Mouse (Mus musculus) G1E (cell line): ENCODE data around the gene Gabrp. TPM values are rescaled to one million over a fixed set of nuclear protein-coding genes. Genes with fewer than 3 reads are reported as not detected.
A peak's percentile ranks its signal among the peaks of the same experiment; 100 is the strongest.

Experiments
- ATAC-seq: 2 replicates; pipeline ENCODE4 v1.8.0; 2016; ENCODE audit warnings: mild to moderate bottlenecking; ENCODE audit not compliant: insufficient number of reproducible peaks, poor library complexity, low FRiP score, severe bottlenecking; ENCODE audit errors: extremely low read depth
- DNase-seq: peaks from one replicate; pipeline ENCODE4 v3.0.0; 2012; ENCODE audit warnings: low spot score
- H3K27me3 ChIP-seq: 2 replicates; pipeline ENCODE4 v1.6.1; 2012; ENCODE audit warnings: mild to moderate bottlenecking, low read length, inconsistent platforms; ENCODE audit not compliant: insufficient read depth
- H3K36me3 ChIP-seq: replicated peaks from 2 replicates; pipeline ENCODE3; 2012; ENCODE audit warnings: mild to moderate bottlenecking, inconsistent platforms
- H3K4me1 ChIP-seq: 2 replicates; pipeline ENCODE4 v1.6.1; 2012; ENCODE audit warnings: low read depth, low read length, inconsistent platforms, mixed read lengths; ENCODE audit not compliant: insufficient read depth
- H3K4me3 ChIP-seq: 2 replicates; pipeline ENCODE4 v1.5.1; 2012; ENCODE audit warnings: low read depth, mild to moderate bottlenecking, inconsistent platforms, low read length, moderate library complexity, mixed read lengths
- H3K9me3 ChIP-seq: replicated peaks from 2 replicates; pipeline ENCODE4 v1.6.1; 2012; ENCODE audit warnings: inconsistent platforms
- CTCF ChIP-seq: IDR thresholded peaks from 2 replicates; pipeline ENCODE4 v1.5.1; 2012; ENCODE audit warnings: low read depth, low read length, inconsistent platforms, mixed read lengths
- GATA1 ChIP-seq: IDR thresholded peaks from 2 replicates; pipeline ENCODE4 v1.6.1; 2012; ENCODE audit warnings: borderline replicate concordance, low read length, inconsistent platforms, mixed read lengths
- GATA2 ChIP-seq: IDR thresholded peaks from 2 replicates; pipeline ENCODE4 v1.6.1; 2012; ENCODE audit warnings: low read depth, low read length, inconsistent platforms, borderline replicate concordance
- POLR2AphosphoS5 ChIP-seq: IDR thresholded peaks from 2 replicates; pipeline ENCODE4 v1.6.1; 2012; ENCODE audit warnings: low read depth, low read length, inconsistent platforms; ENCODE audit not compliant: insufficient replicate concordance
- TAL1 ChIP-seq: conservative IDR thresholded peaks from 2 replicates; pipeline ENCODE4 v1.6.1; 2012; ENCODE audit warnings: low read depth, low read length, inconsistent platforms, mixed read lengths
- polyA plus RNA-seq: library from polyadenylated mRNA; stranded (reverse); fragments of >175 nt; gene quantifications from 2 replicates; pipeline ENCODE4 v1.2.3, GENCODE M21; 2012
- total RNA-seq, 2 experiments: library from RNA; stranded (forward) in 1 of 2; stranded (reverse) in 1 of 2; fragments of 200-1000 nt in 1 of 2; fragments of >200 nt in 1 of 2; fragmentation: Nextera tagmentation in 1 of 2; gene quantifications; 2 replicates each; pipeline ENCODE4 v1.2.3; 2014 to 2017

The Gabrp gene
- total and polyA plus RNA-seq, 3 experiments: 0.05 TPM; not detected in 2

GRCm38 (mm10) chr11:33512854-33513375, 65.8 kb downstream of the Gabrp start:
- ATAC-seq: peak; percentile 95
- Histone ChIP-seq H3K36me3 (peaks cover under 1% of the 10 kb centered on the region), H3K27me3 (no peaks in the 10 kb centered on the region), H3K4me1 (0 out of 2 replicates have a peak, but pooled peaks cover 8% of the 10 kb centered on the region), H3K9me3 (peaks cover 13% of the 10 kb centered on the region), H3K4me3 (peak overlapping the region; percentile 78)
- DNase-seq: peak; percentile 51
- TF ChIP-seq TAL1 (no peak), POLR2AphosphoS5 (no peak), GATA2 (no peak), CTCF (no peak), GATA1 (no peak)

GRCm38 (mm10) chr11:33509401-33509800, 69.4 kb downstream of the Gabrp start:
- Histone ChIP-seq H3K4me3 (no peak overlapping the region), H3K27me3 (no peaks in the 10 kb centered on the region), H3K36me3 (peaks cover 4% of the 10 kb centered on the region), H3K9me3 (peaks cover 13% of the 10 kb centered on the region), H3K4me1 (0 out of 2 replicates have a peak, but pooled peaks cover 8% of the 10 kb centered on the region)
- DNase-seq (no peak), ATAC-seq (no peak)
- TF ChIP-seq TAL1: no peak
- TF ChIP-seq GATA2: no peak
- no peak for TF ChIP-seq POLR2AphosphoS5
- no peak for TF ChIP-seq GATA1
- TF ChIP-seq CTCF: no peak

Other genes with a start within 250 kb of the Gabrp start
- gene Ranbp17, start 65.2 kb downstream of the Gabrp start, total RNA-seq (2014; fragmentation: Nextera tagmentation): 5.6 and 8.0 TPM in 2 replicates
- 6.2 and 6.7 TPM in 2 replicates for gene Ranbp17, start 65.2 kb downstream of the Gabrp start, total RNA-seq (2017)
- 0.51 TPM in 2 replicates for gene Ranbp17, start 65.2 kb downstream of the Gabrp start, polyA plus RNA-seq
- gene D130052B06Rik, start 20.3 kb upstream of the Gabrp start, total RNA-seq (2014; fragmentation: Nextera tagmentation): not detected in 2 replicates
- 0.11 TPM in 1 of 2 replicates, not detected in the other for gene D130052B06Rik, start 20.3 kb upstream of the Gabrp start, total RNA-seq (2017)
- not detected in 2 replicates for gene D130052B06Rik, start 20.3 kb upstream of the Gabrp start, polyA plus RNA-seq